Mouse (Mus musculus): ENCODE measurements around the gene Nol3.
A peak's percentile ranks its signal among the peaks of the same experiment; 100 is the strongest.

Gene Nol3

DNA sequence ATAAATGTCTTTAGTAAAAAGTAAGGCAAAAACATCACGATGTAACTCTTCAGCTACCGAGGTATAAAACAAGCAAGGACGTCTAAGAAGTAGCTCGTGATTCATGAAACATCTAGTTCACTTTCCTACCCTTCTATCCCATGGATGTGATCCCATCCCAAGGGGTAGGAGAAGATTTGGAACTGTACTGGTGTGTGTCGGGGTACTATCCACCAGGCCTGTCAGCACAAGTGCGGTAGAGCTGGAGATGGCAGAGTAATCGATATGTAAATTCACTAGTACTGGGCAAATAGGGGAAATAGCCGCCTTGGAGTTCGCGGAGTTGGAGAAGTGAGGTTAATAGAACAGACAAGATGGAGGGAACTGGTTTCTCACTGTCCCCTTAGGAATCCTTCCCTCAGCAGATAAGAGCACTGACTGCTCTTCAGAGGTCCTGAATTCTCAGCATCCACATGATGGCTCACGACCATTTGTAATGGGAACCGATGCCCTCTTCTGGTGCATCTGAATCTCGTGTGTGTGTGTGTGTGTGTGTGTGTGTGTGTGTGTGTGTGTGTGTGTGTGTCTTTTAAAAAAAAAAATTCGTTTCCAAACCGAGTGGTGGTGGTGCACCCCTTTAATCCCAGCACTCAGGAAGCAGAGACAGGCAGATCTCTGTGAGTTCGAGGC, 12.6 kb upstream of the Nol3 start:
- DNase-seq (ENCODE audit: low spot score), result no peak

DNA sequence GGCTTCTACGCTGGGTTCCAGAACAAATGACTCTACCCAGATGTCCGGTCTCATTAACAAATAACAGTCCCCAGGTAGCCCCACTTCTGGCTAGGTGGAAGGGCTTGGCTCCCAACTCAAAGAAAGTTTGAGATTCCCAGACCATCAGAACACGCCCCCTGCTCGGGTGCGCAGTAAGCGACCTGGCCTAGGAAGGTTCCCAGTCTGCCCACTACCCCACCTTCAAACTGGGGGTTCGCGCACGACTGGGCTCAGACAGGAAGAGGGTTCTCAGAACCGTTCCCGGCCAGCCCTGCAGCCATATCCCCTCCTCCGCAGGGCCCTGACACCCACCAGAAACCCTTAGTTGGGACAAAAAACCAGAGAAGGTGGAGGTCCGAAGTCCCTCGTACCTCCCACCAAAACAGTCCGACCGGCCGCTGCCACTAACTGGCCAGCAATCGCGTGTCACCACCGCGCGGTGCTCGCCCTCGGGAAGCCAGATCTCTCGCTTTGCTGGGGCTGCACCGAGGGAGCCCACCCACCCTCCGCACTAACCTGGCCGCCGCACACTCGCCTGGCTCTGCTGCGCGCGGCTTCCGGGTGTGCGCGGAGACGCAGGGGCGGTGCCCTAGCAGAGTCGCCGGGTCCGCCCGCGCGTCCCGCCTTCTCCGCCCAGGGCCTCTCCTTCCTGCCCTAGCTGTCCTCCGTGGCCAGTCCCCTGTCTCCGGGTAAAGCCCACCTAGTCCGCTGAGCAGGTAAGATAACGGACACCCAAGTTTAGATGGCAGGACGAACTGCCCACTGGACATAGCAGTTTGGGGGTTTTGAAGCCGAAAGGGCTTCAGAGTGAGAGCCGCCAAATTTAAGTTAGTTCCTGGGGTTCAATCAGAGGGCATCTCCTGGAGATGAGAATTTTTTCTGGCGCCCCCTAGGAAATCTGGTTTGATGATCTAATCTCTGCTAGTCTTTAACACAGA, 11.6 kb upstream of the Nol3 start, which contains the start of the genes Tradd and Fbxl8:
Gene Tradd (minus strand): TSS at position 586 of the 959 bp plus-strand sequence.
Gene Fbxl8 (plus strand): TSS at position 625 of the 959 bp plus-strand sequence.
- no peak for DNase-seq (ENCODE audit: low spot score)

DNA sequence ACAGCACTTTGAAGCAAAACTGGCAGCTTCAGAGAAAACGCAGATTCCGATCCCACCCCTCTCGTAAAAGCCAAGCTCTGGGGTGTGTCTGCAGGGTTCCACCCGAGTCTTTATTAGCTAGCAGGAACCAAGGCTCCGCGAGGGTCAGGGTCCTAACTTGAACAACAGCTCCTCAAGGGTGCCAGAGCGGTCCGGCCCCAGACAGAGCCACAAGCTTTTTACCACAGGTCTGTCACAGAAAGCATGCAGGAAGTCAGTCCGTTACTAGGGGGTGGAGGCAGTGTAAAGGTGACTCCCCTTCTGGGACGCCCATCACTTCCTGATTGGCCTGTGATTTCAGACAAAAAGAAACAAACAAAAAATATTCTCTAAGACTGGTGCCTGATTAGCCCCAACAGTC, 10.8 kb upstream of the Nol3 start:
- no peak for DNase-seq (ENCODE audit: low spot score)

DNA sequence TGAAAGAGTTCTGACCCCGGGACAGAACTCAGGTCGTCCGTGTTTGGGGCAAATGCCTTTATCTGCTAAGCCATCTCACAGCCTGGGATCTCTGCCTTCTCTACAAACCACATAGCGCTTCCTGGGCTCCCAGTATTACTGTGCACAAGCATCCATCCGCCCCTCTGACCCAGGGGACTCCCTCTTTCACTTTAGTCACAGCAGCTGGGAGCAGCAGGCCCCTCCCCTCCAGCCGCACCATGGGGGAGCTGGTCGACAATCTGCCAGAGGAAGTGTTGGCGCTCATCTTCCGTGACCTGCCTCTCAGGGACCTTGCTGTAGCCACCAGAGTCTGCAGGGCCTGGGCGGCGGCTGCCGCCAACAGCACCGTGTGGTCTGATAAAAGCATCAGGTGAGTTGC, 9.2 kb upstream of the Nol3 start:
- DNase-seq (ENCODE audit: low spot score), result no peak

DNA sequence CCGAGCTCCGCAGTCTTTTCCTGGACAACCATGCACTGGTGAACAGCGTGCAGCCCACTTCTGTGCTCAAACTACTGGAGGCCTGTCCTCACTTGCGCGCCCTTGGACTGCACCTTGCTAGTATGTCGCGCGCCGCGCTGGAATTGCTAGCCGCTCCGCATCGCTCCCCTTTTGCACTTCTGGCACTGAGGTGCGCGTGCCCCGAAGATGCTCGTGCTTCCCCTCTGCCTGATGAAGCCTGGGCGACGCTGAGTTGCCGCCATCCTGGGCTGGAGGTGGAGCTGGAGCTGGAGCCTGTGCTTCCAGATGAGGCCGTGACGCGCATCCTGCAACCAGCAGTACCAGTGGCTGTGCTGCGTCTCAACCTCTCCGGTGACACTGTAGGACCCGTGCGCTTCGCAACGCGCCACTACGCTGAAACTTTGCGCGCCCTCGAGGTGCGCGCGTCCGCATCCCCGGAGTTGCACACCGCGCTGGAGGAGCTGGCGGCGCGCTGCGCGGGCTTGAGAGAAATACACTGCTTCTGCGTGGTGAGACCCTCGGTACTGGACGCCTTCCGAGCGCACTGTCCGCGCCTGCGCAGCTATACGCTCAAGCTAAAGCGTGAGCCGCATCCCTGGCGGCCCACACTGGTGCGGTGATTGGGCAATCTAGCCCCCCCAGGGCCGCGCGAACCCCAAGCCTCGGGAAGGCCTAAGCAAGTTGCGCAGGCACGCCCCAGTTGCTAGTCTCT, 7.4 kb upstream of the Nol3 start:
- peak; percentile 45 for DNase-seq (ENCODE audit: low spot score)

DNA sequence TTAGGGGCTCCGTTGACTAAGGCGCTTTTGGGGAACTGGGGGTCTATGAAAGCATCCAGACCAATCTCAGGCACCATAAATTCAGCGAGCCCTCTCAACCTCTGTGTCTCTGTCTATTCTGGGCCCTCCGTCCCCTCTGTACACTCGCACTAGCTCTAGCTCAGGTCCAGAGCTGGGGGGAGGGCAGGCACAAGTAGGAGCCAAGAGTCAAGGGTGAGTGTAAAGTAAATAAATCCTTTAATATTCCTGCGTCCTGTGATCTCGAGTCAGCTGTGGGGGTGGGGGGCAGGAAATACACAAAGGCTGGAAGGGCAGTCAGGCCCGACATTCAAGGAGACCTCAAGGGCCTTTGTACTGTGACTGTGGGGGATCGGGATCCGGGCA, 6.9 kb upstream of the Nol3 start:
- DNase-seq (ENCODE audit: low spot score), result no peak

DNA sequence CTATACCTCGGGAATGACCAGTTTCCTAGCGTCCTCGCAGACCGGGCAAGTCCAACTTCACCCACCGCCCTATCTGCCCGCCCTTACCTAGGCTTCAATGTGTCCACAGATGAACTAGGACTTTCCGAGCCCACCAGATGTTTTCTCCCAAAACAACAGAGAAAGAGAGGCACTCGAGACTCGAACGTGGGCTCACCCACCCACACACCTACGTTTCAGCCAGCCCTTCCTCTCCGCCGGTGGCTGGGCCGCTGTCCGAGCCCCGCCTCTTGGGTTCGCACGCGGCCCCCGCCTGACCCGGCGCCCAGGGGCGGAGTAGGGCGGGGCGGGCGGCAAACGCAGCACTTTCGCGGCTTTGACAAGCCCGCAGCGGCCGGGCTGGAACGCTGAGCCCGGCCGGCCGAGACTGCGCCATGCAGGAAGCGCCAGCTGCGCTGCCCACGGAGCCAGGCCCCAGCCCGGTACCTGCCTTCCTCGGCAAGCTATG, 6.4 kb upstream of the Nol3 start, which contains the start of gene Hsf4:
Gene Hsf4 (plus strand): TSS at position 341 of the 487 bp plus-strand sequence.
- peak; percentile 31 for DNase-seq (ENCODE audit: low spot score)

DNA sequence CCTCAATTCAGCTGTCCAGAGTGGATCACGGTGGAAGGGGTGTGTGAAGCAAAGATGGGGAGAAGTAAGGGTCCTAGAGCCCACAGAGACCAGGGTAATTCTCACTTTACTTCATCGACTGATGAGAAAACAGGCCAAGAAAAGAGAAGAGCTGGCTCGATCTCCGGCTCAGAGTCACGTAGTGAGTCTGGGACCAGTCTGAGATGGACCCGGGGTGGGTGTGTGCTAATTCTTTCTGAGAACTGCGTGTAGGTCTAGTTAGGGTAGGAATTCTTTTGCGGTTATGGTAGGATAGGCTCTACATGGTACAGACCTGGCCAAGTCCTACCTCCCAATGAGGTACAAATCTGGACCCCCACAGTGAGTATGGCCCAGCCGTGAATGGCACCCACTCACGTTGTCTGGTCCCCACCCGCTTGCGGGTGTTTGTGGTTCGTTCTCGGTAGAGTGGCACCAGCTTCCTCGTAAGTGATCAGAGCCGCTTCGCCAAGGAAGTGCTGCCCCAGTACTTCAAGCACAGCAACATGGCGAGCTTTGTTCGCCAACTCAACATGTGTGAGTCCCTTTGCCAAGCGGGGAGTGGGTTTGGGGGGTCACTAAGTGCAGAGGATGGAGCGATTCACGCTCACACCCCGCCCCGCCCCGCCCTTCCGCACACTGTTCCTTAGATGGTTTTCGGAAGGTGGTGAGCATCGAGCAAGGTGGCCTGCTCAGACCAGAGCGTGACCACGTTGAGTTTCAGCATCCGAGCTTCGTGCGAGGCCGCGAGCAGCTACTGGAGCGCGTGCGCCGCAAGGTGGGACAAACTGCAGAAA, 5.6 kb upstream of the Nol3 start:
- DNase-seq (ENCODE audit: low spot score), result peak; percentile 4

DNA sequence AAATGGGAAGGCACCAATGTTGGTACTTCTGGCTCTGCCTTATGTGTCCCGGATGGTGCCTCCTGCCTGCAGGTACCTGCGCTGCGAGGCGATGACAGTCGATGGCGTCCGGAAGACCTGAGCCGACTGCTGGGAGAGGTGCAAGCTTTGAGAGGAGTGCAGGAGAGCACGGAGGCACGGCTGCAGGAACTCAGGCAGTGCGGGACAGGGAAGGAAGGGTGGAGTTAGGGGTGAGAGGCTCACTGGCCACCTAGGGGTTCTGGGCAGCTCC, 5.1 kb upstream of the Nol3 start:
- peak; percentile 11 for DNase-seq (ENCODE audit: low spot score)

DNA sequence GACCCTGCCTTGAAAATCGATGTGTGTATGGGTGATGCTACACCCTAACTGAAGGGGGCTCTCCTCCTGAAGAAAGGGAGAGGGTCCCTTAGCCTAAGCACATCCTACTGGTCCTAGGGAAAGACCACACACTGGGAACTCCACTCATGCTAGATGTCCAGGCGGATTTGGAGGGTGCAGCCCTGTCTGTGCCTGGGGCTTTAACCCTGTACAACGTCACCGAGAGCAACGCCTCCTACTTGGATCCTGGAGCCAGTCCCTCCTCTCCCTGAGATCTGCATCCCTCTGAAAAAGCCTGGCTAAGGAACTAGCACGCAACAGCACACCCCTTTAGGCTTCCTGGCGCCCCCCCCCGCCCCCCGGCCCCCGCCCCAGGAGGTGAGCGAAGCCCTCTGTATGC, 553 bp upstream of the Nol3 start:
- DNase-seq (ENCODE audit: low spot score), result no peak

DNA sequence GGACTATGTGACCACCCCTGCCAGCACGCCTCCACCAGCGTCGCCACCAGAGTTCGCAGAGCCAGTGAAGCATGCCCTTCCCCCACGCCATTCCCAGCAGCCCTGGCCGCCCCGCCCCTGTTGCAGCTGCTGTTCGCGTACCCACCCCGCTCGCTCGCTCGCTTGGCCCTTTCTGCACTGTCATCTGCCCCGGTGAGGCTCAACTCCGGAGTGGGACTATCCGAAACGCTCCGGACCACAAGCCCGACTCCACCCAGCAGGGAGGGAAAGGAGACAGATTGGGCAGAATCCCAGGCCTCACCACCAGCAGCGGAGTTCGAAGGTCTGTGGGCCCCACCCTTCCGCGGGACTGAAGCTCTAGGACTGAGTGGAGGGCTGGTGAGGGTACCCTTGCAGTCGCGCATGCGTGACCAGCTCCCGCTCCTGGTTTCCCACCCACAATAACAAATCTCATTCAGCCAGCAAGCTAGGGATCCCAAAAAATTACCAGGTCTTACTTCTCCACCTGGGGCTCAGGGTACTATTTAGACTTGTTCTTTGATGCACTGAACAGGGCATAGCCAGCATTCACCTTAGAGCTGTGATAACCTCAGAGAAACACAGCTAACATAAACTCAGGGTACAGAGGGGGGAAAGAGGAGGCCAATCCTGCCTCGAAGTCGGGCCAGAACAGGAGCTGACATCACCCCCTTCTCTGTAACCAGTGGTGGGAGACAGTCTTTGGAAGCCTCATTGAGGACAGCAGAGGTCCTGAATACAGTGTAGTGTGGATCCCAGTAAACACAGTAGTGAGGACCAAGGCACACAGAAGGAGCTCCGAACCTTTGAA, 566 bp downstream of the Nol3 start:
- DNase-seq (ENCODE audit: low spot score), result peak; percentile 28

DNA sequence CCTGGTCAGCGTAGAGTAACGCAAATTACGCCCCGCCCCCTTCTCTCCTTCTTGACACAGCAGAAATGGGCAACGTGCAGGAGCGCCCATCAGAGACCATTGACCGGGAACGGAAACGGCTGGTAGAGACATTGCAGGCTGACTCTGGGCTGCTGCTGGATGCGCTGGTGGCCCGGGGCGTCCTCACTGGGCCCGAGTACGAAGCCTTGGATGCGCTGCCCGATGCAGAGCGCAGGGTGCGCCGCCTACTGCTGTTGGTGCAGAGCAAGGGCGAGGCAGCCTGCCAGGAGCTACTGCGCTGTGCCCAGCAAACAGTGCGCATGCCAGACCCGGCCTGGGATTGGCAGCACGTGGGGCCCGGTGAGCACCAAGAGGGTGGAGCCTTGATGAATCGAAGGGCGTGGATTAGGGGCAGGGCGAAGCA, 3.0 kb downstream of the Nol3 start:
- DNase-seq (ENCODE audit: low spot score), result peak; percentile 73

DNA sequence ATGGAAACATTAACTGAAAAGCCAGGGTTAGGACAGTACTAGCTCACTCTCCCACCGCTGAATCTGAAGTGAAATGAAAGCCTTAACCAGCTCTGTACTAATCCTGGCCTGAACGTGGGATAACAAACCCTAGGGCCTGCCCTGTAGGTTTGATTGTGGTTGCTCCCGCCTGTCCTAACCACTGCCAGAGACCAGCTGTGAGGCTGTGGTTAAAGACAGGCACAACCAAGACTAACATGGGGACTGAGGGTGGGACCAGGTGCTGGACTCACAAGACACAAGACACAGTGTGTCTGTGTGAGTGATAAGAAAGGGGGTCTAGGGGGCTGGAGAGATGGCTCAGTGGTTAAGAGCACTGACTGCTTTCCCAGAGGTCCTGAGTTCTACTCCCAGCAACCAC, 4.6 kb downstream of the Nol3 start:
- no peak for DNase-seq (ENCODE audit: low spot score)

DNA sequence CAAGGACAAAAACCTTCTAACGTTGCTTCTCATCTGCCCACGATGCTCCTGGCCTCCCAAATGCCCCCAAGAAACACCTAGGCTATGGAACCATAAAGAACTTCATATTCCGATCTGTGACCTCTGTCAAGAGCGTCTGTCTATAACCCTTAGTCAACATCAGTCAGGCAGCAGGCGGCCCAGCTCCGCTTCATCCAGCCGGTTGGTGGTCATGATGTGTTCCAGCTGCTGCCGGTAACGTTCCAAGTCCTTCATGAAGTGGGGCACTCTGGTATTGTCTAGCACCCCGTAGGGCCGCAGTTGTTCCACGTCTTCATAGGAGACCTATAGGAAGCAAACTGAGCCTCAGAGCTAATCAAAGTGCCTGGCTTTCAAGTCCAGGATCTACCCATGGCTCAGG, 5.9 kb downstream of the Nol3 start:
- no peak for DNase-seq (ENCODE audit: low spot score)

DNA sequence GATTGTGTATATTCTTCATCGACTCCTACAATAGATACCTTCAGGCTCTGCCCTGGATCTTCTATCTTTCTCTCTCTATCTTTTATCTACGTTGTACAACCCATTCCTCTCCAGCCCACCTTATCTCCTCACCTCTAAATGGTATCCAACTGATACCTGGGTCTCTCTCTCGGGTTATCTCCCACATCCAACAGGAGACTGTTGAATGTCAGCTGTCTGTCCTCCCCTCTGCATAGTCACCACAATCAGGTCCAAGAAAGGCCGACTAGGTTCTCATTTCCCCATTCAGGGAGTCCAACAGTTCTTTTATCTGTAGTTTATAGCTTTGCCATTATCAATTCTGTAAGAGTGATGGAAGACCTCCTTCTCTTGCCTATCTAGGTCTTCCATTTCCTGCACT, 6.3 kb downstream of the Nol3 start:
- DNase-seq (ENCODE audit: low spot score), result no peak

DNA sequence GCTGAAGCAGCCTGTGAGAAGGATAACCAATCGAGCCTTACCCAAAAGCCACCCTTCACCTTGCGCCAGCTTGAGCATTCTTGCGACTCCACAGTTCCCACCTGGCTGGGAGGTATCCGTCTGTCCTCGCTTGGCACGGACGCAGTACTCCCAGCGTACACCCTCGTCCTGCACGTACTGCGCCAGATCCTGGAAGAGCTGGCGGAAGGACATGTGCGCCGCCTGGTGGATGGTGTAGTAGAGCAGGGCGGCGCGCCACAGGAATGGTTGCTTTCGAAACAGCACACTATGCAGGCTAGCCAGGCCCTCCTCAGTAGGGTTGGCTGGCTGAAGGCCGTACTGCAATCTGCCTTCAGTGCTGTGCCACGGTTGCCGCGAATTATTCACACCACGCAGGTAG, 7.1 kb downstream of the Nol3 start:
- DNase-seq (ENCODE audit: low spot score), result peak; percentile 53

DNA sequence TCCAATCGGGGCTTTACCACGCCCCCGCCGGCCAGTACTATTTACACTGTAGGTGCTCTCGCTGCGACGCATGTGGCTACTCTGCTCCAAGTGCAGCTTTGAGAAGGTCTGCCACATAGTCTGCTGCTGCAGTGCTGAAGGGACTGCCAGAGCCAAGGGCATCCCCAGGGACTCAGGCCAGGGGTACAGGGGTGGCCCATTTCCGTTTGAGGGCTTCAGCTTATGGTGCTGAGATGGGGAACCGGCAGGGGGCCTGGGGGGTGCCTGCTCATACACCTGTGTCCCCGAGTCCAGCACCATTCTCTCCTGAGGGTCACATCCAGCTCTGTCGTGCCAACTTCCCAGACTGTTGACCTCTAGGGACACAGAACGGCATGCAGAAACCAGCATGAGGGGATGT, 9.6 kb downstream of the Nol3 start:
- peak; percentile 8 for DNase-seq (ENCODE audit: low spot score)

DNA sequence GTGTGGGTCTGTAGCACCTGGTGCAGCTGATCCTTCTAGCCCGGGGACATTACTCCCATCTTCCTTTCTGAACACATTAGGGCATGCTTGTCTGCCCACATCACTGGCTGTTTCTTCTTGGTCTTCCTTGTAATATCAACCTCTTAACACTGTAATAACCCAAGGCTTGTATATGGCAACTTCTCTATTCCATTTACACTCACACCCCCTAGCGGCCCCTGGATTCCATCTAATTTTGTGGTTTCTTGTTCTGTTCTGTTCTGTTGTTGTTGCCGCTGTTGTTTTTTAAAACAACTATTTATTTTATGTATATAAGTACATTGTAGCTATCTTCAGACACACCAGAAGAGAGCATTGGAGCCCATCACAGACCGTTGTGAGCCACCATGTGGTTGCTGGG, 11.0 kb downstream of the Nol3 start:
- no peak for DNase-seq (ENCODE audit: low spot score)

DNA sequence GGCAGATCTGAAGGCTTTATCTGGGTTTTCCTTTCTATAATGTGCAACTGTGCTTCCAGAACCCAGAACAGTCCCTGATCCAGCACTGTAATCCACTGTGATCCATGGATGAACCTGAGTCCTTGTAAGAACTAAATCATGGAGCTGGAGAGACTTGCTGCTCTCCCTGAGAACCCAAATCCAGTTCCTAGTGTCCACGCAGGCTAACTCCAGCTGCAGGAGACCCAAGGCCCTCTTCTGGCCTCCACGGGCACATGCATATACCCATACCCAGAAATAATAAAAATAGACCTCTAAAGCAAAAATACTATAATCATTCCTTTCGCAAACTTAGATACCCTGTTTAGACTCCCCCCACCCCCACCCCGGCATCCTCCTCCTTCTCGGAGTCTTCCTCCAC, 12.3 kb downstream of the Nol3 start:
- no peak for DNase-seq (ENCODE audit: low spot score)

DNA sequence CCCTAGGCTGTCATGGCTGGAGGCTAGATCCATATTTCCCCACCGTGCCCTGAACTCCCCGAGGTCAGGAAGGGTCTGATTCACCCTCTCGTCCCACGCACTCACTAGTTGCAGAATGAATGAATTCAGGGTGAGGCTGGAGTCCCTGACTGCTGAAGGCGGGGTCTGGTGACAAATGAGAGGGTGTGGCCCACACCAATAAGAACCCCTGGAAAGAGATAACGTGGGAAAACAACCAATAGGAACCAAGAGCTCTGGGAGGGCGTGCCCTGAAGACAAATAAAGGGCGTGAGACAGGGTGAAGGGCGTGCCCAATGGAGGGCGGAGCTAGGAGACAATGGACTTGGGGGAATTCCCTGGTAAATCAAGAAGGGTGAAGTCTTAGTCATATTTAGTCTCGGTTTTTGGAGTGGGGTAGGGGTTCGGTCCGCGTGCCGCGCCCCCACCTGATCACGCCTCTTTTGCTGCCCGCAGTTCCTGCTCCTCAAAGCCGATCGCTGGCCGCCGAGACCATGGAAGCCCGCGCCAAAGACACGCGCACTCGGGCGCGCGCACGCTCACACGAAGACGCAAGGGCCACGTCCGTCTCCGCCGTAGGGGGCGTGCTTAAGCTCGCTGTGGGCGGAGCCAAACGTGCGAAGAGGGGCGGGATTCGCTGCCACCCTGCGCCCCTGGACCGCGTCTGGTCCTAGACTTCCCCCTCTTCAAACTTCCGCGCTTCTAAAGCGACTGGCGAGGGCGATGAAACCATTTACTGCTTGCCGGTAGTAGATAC, 13.2 kb downstream of the Nol3 start:
- peak; percentile 91 for DNase-seq (ENCODE audit: low spot score)

Measured in testis, postnatal 14 days (tissue).